Mouse (Mus musculus) C2C12 (cell line): ENCODE results near the gene Stk36.

Experiments used
- CEBPB ChIP-seq: IDR thresholded peaks from one replicate; pipeline ENCODE4 v1.6.1; 2011; ENCODE audit warnings: low read depth, mild to moderate bottlenecking, control low read depth, moderate library complexity
- CTCF ChIP-seq: IDR thresholded peaks from one replicate; pipeline ENCODE4 v1.5.1; 2011; ENCODE audit not compliant: control insufficient read depth, insufficient read depth, insufficient read length
- FOSL1 ChIP-seq: IDR thresholded peaks from one replicate; pipeline ENCODE4 v1.8.0; 2011; ENCODE audit warnings: mild to moderate bottlenecking, low read length; ENCODE audit not compliant: poor library complexity, insufficient read depth, severe bottlenecking
- MAX ChIP-seq: IDR thresholded peaks from one replicate; pipeline ENCODE4 v1.6.1; 2011; ENCODE audit warnings: mild to moderate bottlenecking, control low read depth
- MYOD1 ChIP-seq: IDR thresholded peaks from one replicate; pipeline ENCODE4 v1.6.1; 2011; ENCODE audit warnings: low read depth; ENCODE audit not compliant: control insufficient read depth, insufficient read length
- MYOG ChIP-seq: IDR thresholded peaks from one replicate; pipeline ENCODE4 v1.6.1; 2011; ENCODE audit not compliant: control insufficient read depth, insufficient read length; ENCODE audit errors: extremely low read depth
- USF1 ChIP-seq: IDR thresholded peaks from one replicate; pipeline ENCODE4 v1.6.1; 2011; ENCODE audit warnings: low read depth, mild to moderate bottlenecking, control low read depth, moderate library complexity

- TF ChIP-seq CTCF = no peak
- no peak for TF ChIP-seq USF1
- no peak for TF ChIP-seq MAX
- TF ChIP-seq MYOG = no peak
- no peak for TF ChIP-seq MYOD1
- TF ChIP-seq CEBPB = no peak
- no peak for TF ChIP-seq FOSL1
Observed at GRCm38 (mm10) chr1:74582621-74583020, 18.6 kb upstream of the Stk36 start.
